Mouse (Mus musculus) right cerebral cortex, postnatal 25 days (tissue): Measurements from ENCODE around the gene Nmb.

Source experiments
- DNase-seq: peaks from one replicate; pipeline ENCODE4 v3.0.0; 2022

The Nmb gene

DNA sequence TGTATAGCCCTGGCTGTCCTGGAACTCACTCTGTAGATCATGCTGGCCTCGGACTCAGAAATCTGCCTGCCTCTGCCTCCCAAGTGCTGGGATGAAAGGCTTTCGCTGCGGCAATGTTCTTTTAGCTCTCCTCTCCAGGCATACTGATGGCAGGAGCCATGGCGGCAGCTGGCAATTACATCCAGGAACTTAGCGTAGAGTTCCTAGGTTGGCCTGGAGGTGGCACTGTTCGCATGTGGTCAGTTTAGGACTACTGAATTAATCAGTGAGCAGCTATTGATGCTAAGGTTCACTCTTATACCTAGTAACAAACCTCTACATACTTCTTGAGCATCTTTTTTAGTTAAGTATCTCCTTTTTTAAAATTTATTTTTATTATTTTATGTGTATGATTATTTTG is 47.7 kb downstream of the Nmb start:
- peak; percentile 63 for DNase-seq

DNA sequence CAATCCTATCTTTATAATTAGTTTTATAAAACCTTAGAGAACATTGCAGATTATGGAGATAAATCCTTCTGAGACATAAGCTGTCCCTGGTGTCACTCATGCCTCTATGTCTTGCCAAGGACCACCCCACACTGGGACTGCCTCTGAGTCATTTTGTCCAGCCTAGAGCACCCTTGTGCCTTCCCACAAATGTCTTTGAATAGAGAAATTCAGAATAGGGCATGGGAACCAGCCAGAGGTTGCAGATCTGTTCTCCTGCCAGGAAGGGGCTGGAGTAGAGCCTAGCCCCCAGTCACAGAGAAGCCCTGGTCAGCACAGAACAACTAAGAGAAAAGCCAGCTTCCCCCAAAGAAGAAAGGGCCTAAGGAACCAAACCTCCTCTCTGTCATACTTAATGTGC is 49.6 kb downstream of the Nmb start:
- no peak for DNase-seq

DNA sequence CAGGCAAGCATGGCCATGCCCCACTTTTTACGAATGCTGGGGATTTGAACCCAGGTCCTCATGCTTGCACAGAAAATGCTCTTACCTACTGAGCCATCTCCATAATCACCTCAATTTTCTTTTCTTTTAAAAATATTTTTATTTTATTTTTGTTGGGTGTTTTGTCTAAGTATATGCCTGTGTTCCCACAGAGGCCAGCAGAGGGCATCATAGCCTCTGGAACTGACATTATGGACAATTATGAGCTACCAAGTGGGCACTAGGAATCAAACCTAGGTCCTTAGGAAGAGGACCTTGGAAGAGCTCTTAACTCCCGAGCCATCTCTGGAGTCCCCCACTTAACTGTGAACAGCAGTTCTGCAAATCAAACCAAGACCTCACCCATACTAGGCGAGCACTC is 51.7 kb downstream of the Nmb start:
- DNase-seq = no peak
